Mouse (Mus musculus) lung, postnatal 0 days (tissue): ENCODE measurements around the gene E2f4.
A peak's percentile ranks its signal among the peaks of the same experiment; 100 is the strongest.

Experiments
- CTCF ChIP-seq: IDR thresholded peaks from 2 replicates; pipeline ENCODE4 v1.5.1; 2016; ENCODE audit warnings: antibody characterized with exemption, mild to moderate bottlenecking
- EP300 ChIP-seq: IDR thresholded peaks from 2 replicates; pipeline ENCODE4 v1.6.1; 2016; ENCODE audit warnings: antibody characterized with exemption, mild to moderate bottlenecking, control low read depth

GRCm38 (mm10) chr8:105258911-105259720 is 38.3 kb upstream of the E2f4 start:
- TF ChIP-seq CTCF (peak; percentile 53), EP300 (no peak)
